Mouse (Mus musculus): ENCODE results near the gene Mamdc2. TPM values are rescaled to one million over a fixed set of nuclear protein-coding genes. Genes with fewer than 3 reads are reported as not detected.
A peak's percentile ranks its signal among the peaks of the same experiment; 100 is the strongest.

The Mamdc2 gene
- total RNA-seq, 2 experiments from 2014 or later: 3.3 to 3.9 TPM

DNA sequence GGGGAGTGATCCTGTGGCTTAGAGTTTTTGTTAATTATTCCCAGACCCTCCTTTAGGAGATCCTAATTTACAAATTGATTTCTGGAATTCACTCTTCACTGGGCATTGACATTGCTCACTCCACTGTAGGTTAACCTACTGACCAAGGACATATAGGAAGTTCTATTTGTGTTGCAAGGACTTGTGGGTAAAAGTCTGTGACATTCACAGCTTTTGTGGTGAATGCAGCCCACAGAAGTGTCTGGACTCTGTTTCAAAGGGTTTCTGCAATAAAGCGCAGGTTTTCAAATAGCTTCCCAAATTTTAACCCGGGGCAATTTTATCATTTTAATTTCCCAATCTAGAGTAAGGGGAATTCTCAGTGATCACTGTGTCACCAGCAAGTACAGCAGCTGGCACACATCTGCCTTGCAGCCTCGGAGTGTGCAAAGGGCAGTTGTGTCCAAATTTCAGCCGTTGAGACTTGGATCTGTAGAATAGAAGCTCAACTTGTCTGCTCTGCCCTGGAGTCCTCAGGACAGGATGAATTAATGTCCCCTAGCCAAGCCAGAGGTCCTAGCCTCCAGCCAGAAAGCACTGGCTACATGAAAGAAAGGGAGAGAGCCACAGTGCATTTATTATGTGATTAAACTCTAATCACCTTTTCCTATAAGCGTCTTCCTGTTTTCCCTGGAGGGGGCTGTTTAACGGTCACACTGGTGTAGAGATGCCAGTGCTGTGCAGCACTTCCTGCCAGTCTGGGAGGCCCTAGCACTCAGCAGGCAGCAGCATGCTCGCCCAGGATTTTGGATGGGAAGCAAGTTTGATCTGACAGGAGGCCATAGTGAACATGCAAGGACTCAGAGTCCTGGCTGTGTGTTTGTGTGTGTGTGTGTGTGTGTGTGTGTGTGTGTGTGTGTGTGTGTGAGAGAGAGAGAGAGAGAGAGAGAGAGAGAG is 3.1 kb downstream of the Mamdc2 start:
- intact Hi-C loops (cut with DNase I): loop anchor here (5.0 kb wide), 1 partner anchor 73 kb away; no protein-coding TSS in a partner anchor
- no peak for DNase-seq

DNA sequence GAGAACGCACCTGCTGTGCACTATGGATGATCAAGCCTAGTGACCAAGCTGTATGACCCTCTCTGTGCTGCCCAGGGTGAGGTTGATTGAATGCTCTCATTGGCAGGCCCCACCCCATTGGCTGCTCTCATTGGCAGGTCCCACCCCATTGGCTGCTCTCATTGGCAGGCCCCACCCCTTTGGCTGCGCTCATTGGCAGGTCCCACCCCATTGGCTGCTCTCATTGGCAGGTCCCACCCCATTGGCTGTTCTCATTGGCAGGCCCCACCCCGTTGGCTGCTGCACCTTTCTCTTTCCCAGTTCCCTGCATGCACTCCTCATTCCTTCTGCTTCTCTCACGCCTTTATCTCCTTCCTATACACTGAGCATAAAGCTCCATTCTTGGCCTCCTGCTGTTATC is 12.5 kb downstream of the Mamdc2 start:
- intact Hi-C loops (cut with DNase I): no loop called here
- DNase-seq: no peak

DNA sequence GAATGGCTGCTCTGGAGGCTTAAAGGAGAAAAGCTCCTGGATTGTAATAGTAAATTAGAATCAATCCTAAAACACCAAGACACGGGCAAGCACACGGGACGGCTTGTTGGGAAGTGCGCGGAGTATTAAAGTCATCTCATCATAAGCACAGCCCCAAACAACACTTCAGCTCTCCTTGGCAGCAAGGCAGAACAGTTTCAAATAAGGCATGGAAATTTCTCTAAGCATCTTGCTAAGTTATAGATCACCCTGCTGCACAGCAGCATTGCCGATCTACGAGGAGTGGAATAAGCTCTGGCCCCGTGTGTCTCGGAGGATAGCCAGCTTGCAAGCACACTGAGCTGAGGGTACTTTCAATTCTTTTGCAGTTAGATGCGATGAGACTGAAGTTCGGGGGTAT is 13.8 kb downstream of the Mamdc2 start:
- intact Hi-C loops (cut with DNase I): no loop called here
- DNase-seq: no peak

DNA sequence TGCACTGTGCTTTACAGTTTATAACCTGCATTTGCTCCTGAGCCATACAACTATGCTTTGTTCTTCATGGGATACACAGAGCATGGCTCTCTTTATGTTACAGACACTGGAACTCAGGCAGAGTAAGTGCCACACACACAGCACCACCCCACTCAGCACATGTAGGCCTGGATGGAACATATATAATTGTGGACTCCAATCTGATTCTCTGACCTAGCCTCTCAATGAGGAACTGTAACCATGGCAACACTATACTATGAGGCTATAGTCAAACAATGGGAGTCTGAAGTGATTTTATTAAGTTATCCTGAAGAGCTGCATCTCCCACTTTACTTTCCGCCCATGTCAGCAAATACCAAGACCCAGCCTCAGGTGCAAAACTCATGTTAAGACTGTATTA is 30.6 kb downstream of the Mamdc2 start:
- no peak for DNase-seq
- intact Hi-C loops (cut with DNase I): no loop called here

DNA sequence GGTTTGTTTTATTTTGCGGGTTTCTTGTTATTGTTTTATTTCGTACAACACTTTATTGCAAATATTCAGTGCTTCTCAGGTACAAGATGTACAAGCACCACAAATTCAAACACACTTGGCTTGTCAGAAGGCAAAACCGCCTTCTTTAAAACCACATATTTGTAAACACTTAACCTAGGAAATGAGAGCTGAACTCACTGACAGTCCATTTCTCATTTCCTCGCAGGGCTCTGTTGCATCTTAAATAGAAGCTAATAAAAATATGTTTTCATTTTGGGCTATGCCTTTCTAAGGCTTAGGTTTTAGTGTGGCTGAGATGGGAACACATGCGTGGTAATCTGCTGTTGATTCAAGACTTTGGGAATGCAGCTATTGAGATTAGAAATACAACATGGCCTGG is 37.4 kb downstream of the Mamdc2 start:
- DNase-seq: no peak
- intact Hi-C loops (cut with DNase I): no loop called here

DNA sequence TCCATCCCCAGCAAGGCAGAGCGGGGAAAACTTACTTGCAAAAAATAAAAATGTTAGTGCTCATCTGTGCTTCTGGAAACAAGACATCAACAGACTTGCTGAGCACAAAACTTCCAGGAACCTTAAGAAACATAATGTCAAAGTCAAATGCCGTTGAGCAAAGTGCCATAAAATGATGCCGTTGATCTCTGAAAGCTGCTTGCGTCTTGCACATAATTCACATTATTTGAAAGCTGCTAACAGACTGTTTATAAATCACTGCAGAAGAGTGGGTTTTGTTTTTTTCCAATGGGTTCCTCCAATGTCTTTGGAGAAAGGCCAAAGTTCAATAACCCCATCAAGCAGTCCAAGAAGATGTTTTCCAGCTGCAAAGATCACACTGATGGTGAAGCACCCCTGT is 37.9 kb downstream of the Mamdc2 start:
- no peak for DNase-seq
- intact Hi-C loops (cut with DNase I): no loop called here

DNA sequence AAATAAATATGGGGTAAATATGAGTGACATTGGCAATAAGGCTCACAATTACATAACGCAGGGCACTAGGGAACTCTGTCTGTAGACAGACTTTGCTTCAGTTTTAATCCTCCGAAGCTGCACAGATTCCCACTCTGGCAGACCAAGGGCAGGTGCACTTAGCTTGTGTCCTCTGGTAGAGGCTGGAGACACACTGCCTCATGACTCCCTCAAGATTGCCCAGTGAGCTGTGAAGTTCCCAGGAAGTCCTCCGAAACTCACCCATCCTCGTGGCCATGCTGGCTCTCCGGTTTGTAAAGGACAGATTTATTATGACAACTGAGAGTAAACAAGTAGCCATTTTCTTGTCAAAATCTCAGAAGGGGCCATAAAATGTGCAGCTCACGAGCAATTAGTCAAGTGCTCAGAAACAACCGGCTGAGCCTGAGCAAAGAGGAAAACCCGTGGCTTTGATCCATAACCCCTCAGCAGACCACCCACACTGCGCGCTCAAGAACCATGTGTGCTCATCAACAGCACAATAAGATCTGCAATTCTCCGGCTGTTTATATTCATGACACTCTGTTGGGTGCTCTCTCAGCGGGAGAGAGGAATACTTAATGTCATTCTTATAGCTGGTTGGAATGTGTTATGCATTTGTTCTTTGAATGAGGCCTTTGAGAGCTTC is 46.6 kb downstream of the Mamdc2 start:
- intact Hi-C loops (cut with DNase I): no loop called here
- DNase-seq: no peak

DNA sequence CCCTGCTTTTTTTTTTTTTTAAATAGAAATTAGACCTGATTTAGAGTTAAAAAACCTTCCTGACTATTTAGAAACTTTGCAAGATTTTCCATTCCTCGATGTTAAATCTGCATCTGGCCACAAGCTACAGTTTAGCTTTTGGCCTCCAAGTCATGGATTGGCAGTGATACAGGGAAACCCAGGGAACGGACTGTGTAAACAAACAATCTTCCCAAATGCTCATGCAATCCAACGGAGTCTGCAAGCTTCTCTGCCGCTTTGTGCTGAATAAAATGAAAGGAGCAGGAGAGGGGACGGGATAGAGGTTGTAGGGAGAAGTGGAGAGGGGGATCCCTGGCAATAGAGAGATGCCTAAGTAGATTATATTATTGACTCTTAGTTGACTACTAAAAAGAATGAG is 47.8 kb downstream of the Mamdc2 start:
- DNase-seq: peak; percentile 61 to 72
- intact Hi-C loops (cut with DNase I): no loop called here

DNA sequence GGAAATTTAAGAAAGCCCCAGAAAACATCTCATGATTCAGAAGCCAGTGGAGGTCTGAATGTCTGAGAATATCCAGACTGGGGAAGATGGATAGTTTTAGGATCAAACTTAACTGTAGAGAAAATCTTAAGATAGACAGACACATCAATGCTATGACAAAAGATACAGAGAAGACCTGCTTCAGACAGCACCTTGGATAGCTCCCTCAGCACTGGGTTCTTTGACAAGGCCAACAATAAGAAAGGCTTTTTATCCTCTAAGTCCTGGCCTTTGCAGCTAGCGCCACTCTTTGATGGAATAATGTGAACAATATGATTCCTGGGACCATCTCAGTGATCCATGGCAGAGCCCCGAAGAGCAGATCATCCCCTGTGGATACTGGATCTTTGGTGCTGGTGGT is 52.3 kb downstream of the Mamdc2 start:
- intact Hi-C loops (cut with DNase I): no loop called here
- no peak for DNase-seq

DNA sequence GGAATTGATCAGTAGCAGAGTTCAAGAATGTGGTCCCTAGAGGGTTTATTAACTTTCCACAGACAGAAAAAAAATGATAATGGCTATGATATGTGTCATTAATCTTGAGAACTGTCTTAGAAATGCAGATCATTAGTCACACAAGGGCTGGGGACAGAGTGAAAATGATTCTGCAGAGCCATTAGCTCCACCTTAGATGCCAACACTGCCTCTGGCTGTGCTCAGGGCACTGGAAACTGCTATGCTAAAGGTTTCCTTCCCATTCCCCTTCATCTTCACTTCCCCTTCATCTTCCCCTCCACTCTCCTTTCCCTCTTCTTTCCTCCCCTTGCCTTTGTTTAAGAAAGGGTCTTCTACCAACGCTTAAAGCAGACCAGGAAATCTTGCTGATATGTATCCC is 53.6 kb downstream of the Mamdc2 start:
- intact Hi-C loops (cut with DNase I): no loop called here
- DNase-seq: no peak

DNA sequence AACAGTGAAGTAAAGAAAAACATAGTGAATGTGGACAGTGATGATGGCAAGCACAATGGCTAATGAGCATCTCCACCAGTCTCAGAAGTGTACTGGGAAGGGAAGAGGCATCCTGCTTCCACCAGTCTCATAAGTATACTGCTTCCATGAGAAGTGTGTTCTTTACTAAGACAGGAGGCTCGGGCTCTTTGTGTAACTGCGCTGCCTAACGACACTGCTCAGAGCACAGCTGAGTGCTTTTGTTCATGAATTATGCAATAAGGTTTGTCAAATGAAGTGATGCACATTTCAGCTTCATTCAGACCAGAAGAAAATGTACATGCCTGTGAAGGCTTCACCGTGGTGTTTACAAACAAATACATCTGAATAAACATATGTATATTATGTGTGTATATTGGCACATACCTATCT is 59.4 kb downstream of the Mamdc2 start:
- intact Hi-C loops (cut with DNase I): no loop called here
- no peak for DNase-seq

DNA sequence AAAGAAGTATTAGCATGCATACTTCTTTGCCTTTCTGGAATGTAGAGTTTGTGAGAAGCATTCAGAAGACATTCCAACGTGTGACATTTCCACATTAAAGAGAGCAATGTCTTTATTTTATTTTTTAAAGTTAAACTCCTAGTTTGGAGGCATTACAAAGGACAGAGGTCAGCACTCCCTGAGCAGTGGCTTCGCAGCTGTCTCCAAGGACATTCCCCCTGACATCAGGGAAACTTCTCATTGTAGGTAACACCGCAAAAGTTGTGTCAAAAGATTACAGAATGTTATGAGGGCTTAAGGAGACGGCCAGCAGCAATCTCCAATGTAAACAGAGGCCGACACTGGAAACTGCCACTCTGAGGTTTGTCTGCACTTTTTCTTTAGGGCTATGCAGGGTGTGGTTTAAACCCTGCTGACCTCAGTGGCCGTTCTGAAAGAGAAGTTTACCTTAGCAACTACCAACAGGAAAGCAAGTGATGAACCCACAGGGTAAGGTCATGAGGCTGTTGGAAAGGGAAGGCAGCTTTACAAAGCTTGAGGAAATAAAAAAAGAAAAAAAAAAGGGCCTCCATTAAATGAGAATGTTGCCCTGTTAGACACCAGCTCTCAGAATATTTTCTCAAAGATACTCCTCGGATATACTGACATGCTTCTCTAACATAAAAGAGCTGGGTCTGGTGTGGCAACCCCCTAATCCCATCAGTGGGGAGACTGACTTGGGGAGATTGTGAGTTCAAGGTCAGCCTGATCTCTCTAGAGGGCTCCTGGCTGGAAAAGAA is 60.0 kb downstream of the Mamdc2 start:
- DNase-seq: no peak

DNA sequence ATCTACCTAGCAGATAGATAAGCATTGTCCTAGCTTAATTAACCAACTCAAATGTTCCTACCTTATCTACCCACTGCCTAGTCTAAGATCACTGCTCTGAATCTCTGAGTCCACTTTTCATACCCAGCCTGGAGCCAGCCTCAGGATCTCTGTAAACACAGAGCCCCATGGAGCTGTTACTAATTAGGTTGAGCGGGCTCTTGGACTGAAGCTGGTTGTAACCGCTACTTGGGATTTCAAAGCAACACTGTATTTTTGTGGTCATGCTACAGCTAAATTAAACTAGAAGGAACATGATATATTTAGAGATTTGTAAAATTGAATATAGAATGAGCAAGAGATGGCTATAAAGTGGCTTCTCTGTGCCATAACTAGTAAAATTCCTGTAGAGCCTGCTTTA is 65.8 kb downstream of the Mamdc2 start:
- DNase-seq: no peak
- intact Hi-C loops (cut with DNase I): no loop called here

More for the DNA sequence above, 60.0 kb downstream of the Mamdc2 start:
- intact Hi-C loops (cut with DNase I): no loop called here

DNA sequence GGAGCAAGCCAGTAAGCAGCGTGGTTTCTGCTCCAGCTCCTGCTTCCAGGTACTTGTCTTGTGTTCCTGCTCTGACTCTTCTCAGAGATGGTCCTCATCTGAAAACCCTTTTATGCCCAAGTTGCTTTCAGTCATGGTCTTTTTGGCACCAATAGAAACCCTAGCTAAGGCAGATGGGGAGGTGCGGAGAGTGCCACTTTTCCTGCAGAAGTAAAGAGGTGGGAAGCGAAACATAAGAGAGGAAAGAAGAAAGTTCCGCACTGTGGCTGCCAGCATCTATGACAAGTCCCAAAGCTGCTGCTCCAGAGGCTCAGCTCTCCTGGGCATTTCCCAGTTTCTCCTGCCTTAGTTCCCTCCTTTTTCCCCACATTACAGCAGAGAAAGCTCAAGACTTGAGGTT is 67.3 kb downstream of the Mamdc2 start:
- intact Hi-C loops (cut with DNase I): no loop called here
- no peak for DNase-seq

DNA sequence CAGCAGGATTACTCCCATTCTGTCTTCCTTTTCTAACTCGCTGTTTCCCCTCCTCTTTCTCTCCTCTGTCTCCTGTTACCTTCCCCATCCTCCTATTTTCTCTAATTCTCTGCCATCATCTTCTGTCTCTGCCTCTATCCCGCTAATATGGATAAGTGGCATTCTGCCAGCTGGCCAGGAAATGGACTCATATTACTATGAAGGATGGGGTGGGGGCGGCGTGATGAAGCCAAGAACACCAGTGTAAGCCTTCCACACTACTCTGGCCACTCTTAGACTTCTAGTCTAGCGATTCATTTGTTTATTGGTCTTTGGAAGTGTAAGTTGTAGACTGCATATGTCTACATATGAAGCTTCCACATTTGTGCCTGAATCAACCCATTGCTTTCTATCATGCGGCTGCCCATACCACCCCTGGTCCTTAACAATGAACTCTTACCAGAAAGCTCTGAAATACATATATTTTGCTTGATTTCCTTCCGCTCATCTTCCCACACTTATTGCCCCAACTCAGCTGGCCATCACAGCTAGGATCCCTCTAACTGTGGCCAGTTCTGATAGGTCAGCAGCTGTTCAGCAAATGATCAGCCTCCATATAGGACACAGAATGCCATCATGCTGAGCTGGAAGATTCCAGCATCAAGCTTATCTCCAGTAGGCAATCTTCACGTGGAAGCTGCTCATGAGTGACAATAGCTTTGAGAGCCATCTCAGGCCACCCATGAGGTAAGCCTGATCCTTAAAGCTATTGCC is 68.3 kb downstream of the Mamdc2 start:
- intact Hi-C loops (cut with DNase I): no loop called here
- peak in 1 of 2 experiments; percentile 17 for DNase-seq

DNA sequence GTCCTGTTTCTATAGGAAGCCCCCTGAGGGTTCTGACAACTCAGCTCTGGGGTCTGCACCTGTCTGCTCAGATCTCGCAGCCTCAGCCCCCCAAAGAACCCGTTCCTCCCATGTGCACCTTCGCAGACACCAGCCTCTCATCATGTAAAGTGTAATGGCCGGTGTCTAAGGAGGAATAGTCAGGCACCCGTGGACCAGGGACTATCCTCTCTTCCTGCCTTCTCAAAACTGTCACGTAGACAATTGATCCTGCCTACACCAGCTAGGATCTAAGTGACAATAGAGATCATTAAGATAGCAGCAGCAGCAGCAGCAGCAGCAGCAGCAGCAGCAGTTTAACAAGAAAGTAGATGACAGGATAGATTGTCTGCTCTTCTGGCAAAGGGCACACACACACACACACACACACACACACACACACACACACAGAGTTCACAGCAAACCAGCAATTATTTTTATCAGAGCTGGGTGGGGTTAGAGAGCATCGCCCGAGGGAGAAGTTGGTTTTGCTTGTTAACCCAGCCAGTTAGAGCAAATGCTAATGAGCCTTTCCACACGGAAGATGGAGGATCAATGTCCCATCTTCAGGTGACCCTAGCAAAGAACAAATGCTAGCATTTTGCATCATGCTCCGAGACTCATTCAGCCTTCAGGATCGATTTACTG is 71.6 kb downstream of the Mamdc2 start:
- no peak for DNase-seq
- intact Hi-C loops (cut with DNase I): no loop called here

DNA sequence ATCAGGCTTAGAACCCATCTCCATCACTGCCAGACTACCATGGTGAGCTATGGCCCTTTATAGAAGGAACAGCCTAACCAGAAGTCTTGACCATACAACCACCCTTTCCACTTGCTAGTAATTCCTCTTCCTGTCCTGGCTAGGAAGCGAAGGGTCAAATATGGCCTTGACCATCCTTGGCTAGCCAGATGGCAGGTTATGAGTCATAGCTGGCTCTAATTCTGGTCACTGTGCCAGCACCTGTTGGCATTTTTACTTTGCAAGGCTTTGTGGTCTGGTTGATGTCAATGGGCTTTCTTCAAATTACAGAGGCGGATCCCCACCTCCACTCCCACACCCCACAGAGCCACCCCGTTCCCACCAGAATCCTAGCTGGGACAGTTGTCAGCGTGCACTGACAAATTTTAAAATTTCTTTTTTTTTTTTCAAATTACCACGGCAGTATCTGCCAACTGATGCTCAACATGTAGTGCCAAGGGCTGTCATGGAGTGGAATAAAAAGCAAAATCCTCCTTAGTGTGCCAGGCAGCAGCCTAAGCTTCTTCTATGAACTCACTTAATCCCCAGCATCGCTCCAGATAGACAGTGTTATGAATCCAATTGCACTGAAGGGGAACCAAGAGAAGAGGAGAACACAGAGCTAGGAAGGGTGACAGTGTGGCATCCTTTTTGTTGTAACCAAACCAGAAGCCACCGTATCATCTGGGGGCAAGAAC is 73.1 kb downstream of the Mamdc2 start:
- DNase-seq: no peak
- intact Hi-C loops (cut with DNase I): loop anchor here (5.0 kb wide), 2 partner anchors 72 to 587 kb away; partner anchors contain the start of gene Mamdc2

DNA sequence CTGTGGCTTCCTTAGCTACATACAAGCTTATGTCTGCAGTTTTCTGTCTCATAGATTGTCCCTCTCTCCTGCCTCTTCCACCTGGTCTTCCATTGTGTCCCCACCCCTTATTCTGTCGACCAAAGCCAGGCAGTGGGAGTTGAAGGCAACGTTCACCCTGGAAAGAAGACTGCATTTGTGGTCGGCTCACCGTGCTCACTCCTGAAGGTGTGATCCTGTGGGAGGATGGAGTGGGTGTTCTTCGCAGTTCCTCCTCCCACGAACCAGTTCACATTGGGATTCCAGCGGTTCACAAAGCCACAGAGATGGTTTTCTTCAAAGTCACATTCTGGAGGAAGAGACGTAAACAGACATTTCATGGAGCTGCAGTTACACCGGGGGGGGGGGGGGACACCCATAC is 74.5 kb downstream of the Mamdc2 start:
- intact Hi-C loops (cut with DNase I): loop anchor here (1.0 to 5.0 kb wide), 3 partner anchors 74 to 589 kb away; partner anchors contain the start of gene Mamdc2

DNA sequence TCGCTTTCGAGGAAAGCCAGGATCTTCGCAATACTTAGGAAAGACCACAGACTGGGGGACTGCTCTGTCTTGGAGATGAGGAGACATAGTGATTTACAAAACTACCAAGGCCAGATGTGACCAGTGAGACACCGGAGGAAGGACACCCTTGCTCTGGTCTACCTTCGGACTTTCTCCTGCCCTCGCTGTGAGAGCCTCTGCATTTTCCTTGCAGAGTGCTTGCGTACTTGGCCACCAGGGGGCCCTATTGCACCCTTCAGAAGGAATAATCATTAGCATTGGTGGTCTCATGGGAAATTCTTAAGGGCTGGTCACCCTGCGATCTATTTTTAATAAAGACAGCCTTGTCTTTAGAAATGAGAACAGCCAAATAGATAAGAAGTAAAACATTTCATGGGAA is 75.0 kb downstream of the Mamdc2 start:
- DNase-seq: peak; percentile 74 to 81
- intact Hi-C loops (cut with DNase I): loop anchor here (1.0 to 5.0 kb wide), 3 partner anchors 74 to 589 kb away; partner anchors contain the start of gene Mamdc2

More for the DNA sequence above, 74.5 kb downstream of the Mamdc2 start:
- no peak for DNase-seq

All from heart, postnatal 14 days (tissue).